Mouse (Mus musculus): Measurements from ENCODE around the gene Amn.

The Amn gene

GRCm38 (mm10) chr12:111323423-111323822 is 52.5 kb downstream of the Amn start:
- no peak for DNase-seq (ENCODE audit: low spot score)

GRCm38 (mm10) chr12:111324536-111324935 is 53.6 kb downstream of the Amn start:
- DNase-seq (ENCODE audit: low spot score): no peak

GRCm38 (mm10) chr12:111324949-111325348 is 54.1 kb downstream of the Amn start:
- DNase-seq (ENCODE audit: low spot score): no peak

DNA sequence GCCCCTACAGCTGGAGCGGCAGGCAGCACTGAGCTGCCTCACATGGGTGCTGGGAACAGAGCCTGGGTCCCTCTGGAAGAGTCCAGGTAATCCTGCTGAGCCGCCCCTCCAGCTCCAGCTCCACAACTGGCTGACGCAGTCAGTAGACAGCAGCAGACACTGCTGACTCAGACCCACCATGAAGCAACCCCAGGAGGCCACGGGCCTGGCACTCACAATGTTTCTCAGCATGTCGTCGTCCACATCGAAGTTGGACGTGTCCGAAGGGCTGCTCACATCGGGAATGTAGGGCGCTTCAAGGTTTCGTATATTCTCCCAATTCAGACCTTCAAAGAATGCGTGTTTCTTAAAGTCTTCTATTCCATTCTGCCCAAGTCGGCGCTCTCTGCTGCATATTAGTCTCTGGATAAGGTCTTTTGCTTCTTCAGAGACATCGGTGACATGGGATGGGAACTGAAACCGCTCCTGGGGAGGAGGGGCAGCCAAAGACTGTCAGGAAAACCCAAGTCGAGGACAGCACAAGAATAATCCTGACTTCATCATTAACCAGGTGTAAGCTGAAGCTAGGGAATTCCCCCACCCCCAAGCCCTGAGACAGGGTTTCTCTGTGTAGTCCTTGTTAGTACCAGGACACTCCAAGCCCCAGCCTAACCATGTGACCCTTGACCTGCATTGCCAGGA is 55.0 kb downstream of the Amn start:
- no peak for DNase-seq (ENCODE audit: low spot score)
